Mouse (Mus musculus) forebrain, embryonic 13.5 days (tissue): ENCODE data around the gene Epn1. TPM values are rescaled to one million over a fixed set of nuclear protein-coding genes. Genes with fewer than 3 reads are reported as not detected.

Experiments used
- ATAC-seq: fragments of 200-750 bp; cut with Nextera tagmentation; 2 replicates; pipeline ENCODE4 v1.8.0; 2017
- H3K27ac ChIP-seq: fragments of 300-500 bp; sonication (generic); 2 replicates; pipeline ENCODE4 v1.5.1; 2015; ENCODE audit warnings: inconsistent platforms, mild to moderate bottlenecking, moderate library complexity
- H3K27me3 ChIP-seq: fragments of 300-500 bp; sonication (generic); 2 replicates; pipeline ENCODE4 v1.6.1; 2015; ENCODE audit warnings: mild to moderate bottlenecking, inconsistent platforms
- H3K36me3 ChIP-seq: fragments of 300-500 bp; sonication (generic); 2 replicates; pipeline ENCODE4 v1.6.1; 2015; ENCODE audit warnings: mild to moderate bottlenecking, inconsistent platforms; ENCODE audit not compliant: poor library complexity, severe bottlenecking
- H3K4me1 ChIP-seq: fragments of 300-500 bp; sonication (generic); 2 replicates; pipeline ENCODE4 v1.6.1; 2015; ENCODE audit warnings: inconsistent platforms
- H3K4me2 ChIP-seq: fragments of 300-500 bp; sonication (generic); 2 replicates; pipeline ENCODE4 v1.6.1; 2015; ENCODE audit warnings: inconsistent platforms, mild to moderate bottlenecking, moderate library complexity
- H3K4me3 ChIP-seq: fragments of 300-500 bp; sonication (generic); 2 replicates; pipeline ENCODE4 v1.5.1; 2015; ENCODE audit warnings: mild to moderate bottlenecking, inconsistent platforms
- H3K9ac ChIP-seq: fragments of 300-500 bp; sonication (generic); 2 replicates; pipeline ENCODE4 v1.6.1; 2015; ENCODE audit warnings: mild to moderate bottlenecking, inconsistent platforms
- H3K9me3 ChIP-seq: fragments of 300-500 bp; sonication (generic); replicated peaks from 2 replicates; pipeline ENCODE4 v1.6.1; 2016; ENCODE audit warnings: inconsistent platforms
- WGBS: fragments of 180-500 bp; shearing (Covaris S2); methylation state at CpG from one replicate; pipeline ENCODE4 v1.1.7; 2015; 5-methylcytosine and 5-hydroxymethylcytosine counted together
- polyA plus RNA-seq: library from polyadenylated mRNA; unstranded; fragments of >200 nt; fragmentation: Nextera tagmentation; extraction: Ambion mirVana; gene quantifications from 2 replicates; pipeline ENCODE4 v1.2.1, GENCODE M21; 2015

Epn1 gene
- polyA plus RNA-seq, 1 experiment from 2014 or later, result 60.5 TPM

GRCm38 (mm10) chr7:5081939-5082338 is 1.9 kb downstream of the Epn1 start:
- 94% methylated on average over 2 of the region's 2 CpGs for WGBS
- Histone ChIP-seq H3K27ac (no peak overlapping the region), H3K9me3 (no peaks in the 10 kb centered on the region), H3K4me3 (0 out of 2 replicates have a peak overlapping the region, but pooled peaks have one; percentile 98), H3K9ac (no peak overlapping the region), H3K27me3 (no peaks in the 10 kb centered on the region), H3K4me2 (peak overlapping the region; percentile 93; the same call in 1 of the 2 replicates), H3K36me3 (peaks cover 59% of the 10 kb centered on the region), H3K4me1 (peaks cover 20% of the 10 kb centered on the region)
- ATAC-seq, result no peak

GRCm38 (mm10) chr7:5083325-5084105 is 3.5 kb downstream of the Epn1 start:
- ATAC-seq, result no peak
- H3K36me3 ChIP-seq, result peaks cover 47% of the 10 kb centered on the region

GRCm38 (mm10) chr7:5085512-5085911 is 5.5 kb downstream of the Epn1 start:
- peaks cover 54% of the 10 kb centered on the region for H3K36me3 ChIP-seq
- H3K4me3 ChIP-seq, result no peak overlapping the region
- no peaks in the 10 kb centered on the region for H3K9me3 ChIP-seq
- no peak overlapping the region for H3K4me2 ChIP-seq
- H3K27ac ChIP-seq, result no peak overlapping the region
- WGBS, result 91% methylated on average over 1 of the region's 1 CpGs
- H3K27me3 ChIP-seq, result no peaks in the 10 kb centered on the region
- ATAC-seq, result no peak
- H3K4me1 ChIP-seq, result peaks cover 26% of the 10 kb centered on the region
- no peak overlapping the region for H3K9ac ChIP-seq

More at GRCm38 (mm10) chr7:5083325-5084105, 3.5 kb downstream of the Epn1 start:
- Histone ChIP-seq H3K9me3 (no peaks in the 10 kb centered on the region), H3K27ac (no peak overlapping the region), H3K9ac (no peak overlapping the region), H3K4me2 (no peak overlapping the region), H3K4me3 (no peak overlapping the region), H3K27me3 (no peaks in the 10 kb centered on the region), H3K4me1 (peaks cover 26% of the 10 kb centered on the region)
- 94% methylated on average over 18 of the region's 18 CpGs for WGBS

GRCm38 (mm10) chr7:5086921-5087440 is 6.9 kb downstream of the Epn1 start:
- Histone ChIP-seq H3K4me2 (no peak overlapping the region), H3K27ac (no peak overlapping the region), H3K4me1 (peaks cover 14% of the 10 kb centered on the region), H3K36me3 (peaks cover 65% of the 10 kb centered on the region), H3K27me3 (no peaks in the 10 kb centered on the region), H3K4me3 (no peak overlapping the region), H3K9ac (no peak overlapping the region), H3K9me3 (no peaks in the 10 kb centered on the region)
- ATAC-seq, result no peak
- WGBS, result 83% methylated on average over 5 of the region's 5 CpGs

- Histone ChIP-seq H3K9ac (no peak overlapping the region), H3K9me3 (no peaks in the 10 kb centered on the region), H3K4me1 (peaks cover 8% of the 10 kb centered on the region; the same call in 1 of the 2 replicates), H3K27ac (no peak overlapping the region), H3K27me3 (no peaks in the 10 kb centered on the region), H3K4me3 (no peak overlapping the region), H3K36me3 (peaks cover 72% of the 10 kb centered on the region), H3K4me2 (no peak overlapping the region)
- ATAC-seq, result no peak
- 90% methylated on average over 4 of the region's 4 CpGs for WGBS
These were observed 7.9 kb downstream of the Epn1 start for GRCm38 (mm10) chr7:5087886-5088285.

GRCm38 (mm10) chr7:5089853-5090252 is 9.8 kb downstream of the Epn1 start:
- no peak overlapping the region for H3K4me3 ChIP-seq
- no peak overlapping the region for H3K27ac ChIP-seq
- H3K9ac ChIP-seq, result no peak overlapping the region
- H3K4me2 ChIP-seq, result no peak overlapping the region
- H3K4me1 ChIP-seq, result peaks cover 8% of the 10 kb centered on the region; the same call in 1 of the 2 replicates
- no peaks in the 10 kb centered on the region for H3K9me3 ChIP-seq
- H3K36me3 ChIP-seq, result peaks cover 75% of the 10 kb centered on the region
- 96% methylated on average over 15 of the region's 15 CpGs for WGBS
- H3K27me3 ChIP-seq, result no peaks in the 10 kb centered on the region
- ATAC-seq, result no peak

- Histone ChIP-seq H3K9ac (no peak overlapping the region), H3K4me1 (peaks cover 8% of the 10 kb centered on the region; the same call in 1 of the 2 replicates), H3K9me3 (no peaks in the 10 kb centered on the region), H3K4me2 (no peak overlapping the region), H3K27ac (no peak overlapping the region), H3K36me3 (peaks cover 76% of the 10 kb centered on the region), H3K4me3 (no peak overlapping the region), H3K27me3 (no peaks in the 10 kb centered on the region)
- WGBS, result 92% methylated on average over 15 of the region's 15 CpGs
- no peak for ATAC-seq
These were observed 11.1 kb downstream of the Epn1 start for GRCm38 (mm10) chr7:5091008-5091728.

GRCm38 (mm10) chr7:5092381-5092780 is 12.3 kb downstream of the Epn1 start:
- peaks cover 86% of the 10 kb centered on the region for H3K36me3 ChIP-seq

GRCm38 (mm10) chr7:5092831-5093510 is 12.9 kb downstream of the Epn1 start:
- 88% methylated on average over 21 of the region's 21 CpGs for WGBS
- ATAC-seq, result no peak

More at GRCm38 (mm10) chr7:5092381-5092780, 12.3 kb downstream of the Epn1 start:
- no peak for ATAC-seq
- Histone ChIP-seq H3K9me3 (no peaks in the 10 kb centered on the region), H3K4me3 (no peak overlapping the region), H3K9ac (no peak overlapping the region), H3K4me1 (peaks cover 8% of the 10 kb centered on the region; the same call in 1 of the 2 replicates), H3K27me3 (no peaks in the 10 kb centered on the region), H3K4me2 (no peak overlapping the region), H3K27ac (no peak overlapping the region)
- 88% methylated on average over 6 of the region's 6 CpGs for WGBS

GRCm38 (mm10) chr7:5098769-5099168 is 18.7 kb downstream of the Epn1 start:
- Histone ChIP-seq H3K36me3 (peaks cover 63% of the 10 kb centered on the region), H3K9ac (no peak overlapping the region), H3K27ac (no peak overlapping the region), H3K4me2 (no peak overlapping the region), H3K27me3 (no peaks in the 10 kb centered on the region), H3K9me3 (no peaks in the 10 kb centered on the region), H3K4me1 (no peaks in the 10 kb centered on the region), H3K4me3 (no peak overlapping the region)
- ATAC-seq, result no peak
- WGBS, result 95% methylated on average over 5 of the region's 5 CpGs

More at GRCm38 (mm10) chr7:5092831-5093510, 12.9 kb downstream of the Epn1 start:
- Histone ChIP-seq H3K9me3 (no peaks in the 10 kb centered on the region), H3K4me3 (no peak overlapping the region), H3K27me3 (no peaks in the 10 kb centered on the region), H3K4me2 (no peak overlapping the region), H3K36me3 (peaks cover 88% of the 10 kb centered on the region), H3K27ac (no peak overlapping the region), H3K4me1 (peaks cover 4% of the 10 kb centered on the region; the same call in 1 of the 2 replicates), H3K9ac (no peak overlapping the region)

- Histone ChIP-seq H3K4me1 (no peaks in the 10 kb centered on the region), H3K9me3 (no peaks in the 10 kb centered on the region), H3K9ac (no peak overlapping the region), H3K27me3 (no peaks in the 10 kb centered on the region), H3K4me2 (no peak overlapping the region), H3K27ac (no peak overlapping the region), H3K36me3 (peaks cover 53% of the 10 kb centered on the region), H3K4me3 (no peak overlapping the region)
- WGBS, result 92% methylated on average over 3 of the region's 3 CpGs
- no peak for ATAC-seq
These were observed 19.8 kb downstream of the Epn1 start for GRCm38 (mm10) chr7:5099796-5100195.
